Mouse (Mus musculus): ENCODE measurements around the gene Col4a6.

Gene Col4a6

GRCm38 (mm10) chrX:141249636-141250035 is 224.2 kb downstream of the Col4a6 start:
- DNase-seq (ENCODE audit: low read depth, low spot score): no peak

- no peak for DNase-seq (ENCODE audit: low read depth, low spot score)
Observed at GRCm38 (mm10) chrX:141236564-141237333, 237.1 kb downstream of the Col4a6 start.

- DNase-seq (ENCODE audit: low read depth, low spot score): no peak
Observed at GRCm38 (mm10) chrX:141228169-141228568, 245.7 kb downstream of the Col4a6 start.

GRCm38 (mm10) chrX:141212802-141213201 is 261.1 kb downstream of the Col4a6 start:
- no peak for DNase-seq (ENCODE audit: low read depth, low spot score)

- DNase-seq (ENCODE audit: low read depth, low spot score): no peak
Observed at GRCm38 (mm10) chrX:141198993-141199392, 274.9 kb downstream of the Col4a6 start.

- DNase-seq (ENCODE audit: low read depth, low spot score): no peak
Observed at GRCm38 (mm10) chrX:141195036-141195435, 278.8 kb downstream of the Col4a6 start.

- DNase-seq (ENCODE audit: low read depth, low spot score): no peak
Observed at GRCm38 (mm10) chrX:141175353-141175752, 298.5 kb downstream of the Col4a6 start.

- DNase-seq (ENCODE audit: low read depth, low spot score): no peak
Observed at GRCm38 (mm10) chrX:141165067-141165466, 308.8 kb downstream of the Col4a6 start.

GRCm38 (mm10) chrX:141160371-141160770 is 313.5 kb downstream of the Col4a6 start:
- no peak for DNase-seq (ENCODE audit: low read depth, low spot score)

- no peak for DNase-seq (ENCODE audit: low read depth, low spot score)
Observed at GRCm38 (mm10) chrX:141158160-141158559, 315.7 kb downstream of the Col4a6 start.

- DNase-seq (ENCODE audit: low read depth, low spot score): no peak
Observed at GRCm38 (mm10) chrX:141157626-141158025, 316.2 kb downstream of the Col4a6 start.

GRCm38 (mm10) chrX:141156696-141157095 is 317.2 kb downstream of the Col4a6 start:
- DNase-seq (ENCODE audit: low read depth, low spot score): no peak

- DNase-seq (ENCODE audit: low read depth, low spot score): no peak
Observed at GRCm38 (mm10) chrX:141151182-141151581, 322.7 kb downstream of the Col4a6 start.

- no peak for DNase-seq (ENCODE audit: low read depth, low spot score)
Observed at GRCm38 (mm10) chrX:141150290-141150689, 323.6 kb downstream of the Col4a6 start.

GRCm38 (mm10) chrX:141149705-141150104 is 324.2 kb downstream of the Col4a6 start:
- DNase-seq (ENCODE audit: low read depth, low spot score): no peak

All from WW6 (cell line).